Mouse (Mus musculus) liver, postnatal 0 days (tissue): ENCODE results near the gene Sox13.

Experiments used
- CTCF ChIP-seq: sonication (generic); IDR thresholded peaks from 2 replicates; pipeline ENCODE4 v1.5.1; 2016; ENCODE audit warnings: antibody characterized with exemption, low read depth
- EP300 ChIP-seq: IDR thresholded peaks from 2 replicates; pipeline ENCODE4 v1.6.1; 2016; ENCODE audit warnings: antibody characterized with exemption, low read depth, mild to moderate bottlenecking

GRCm38 (mm10) chr1:133333937-133334336 is 90.2 kb downstream of the Sox13 start:
- no peak for TF ChIP-seq EP300
- no peak for TF ChIP-seq CTCF
